Mouse (Mus musculus) liver, embryonic 11.5 days (tissue): ENCODE measurements around the gene Uso1. TPM values are rescaled to one million over a fixed set of nuclear protein-coding genes. Genes with fewer than 3 reads are reported as not detected.

Source experiments
- ATAC-seq: fragments of 200-750 bp; cut with Nextera tagmentation; replicated peaks from 2 replicates; pipeline ENCODE4 v1.8.0; 2017; ENCODE audit warnings: moderate number of reproducible peaks, mild to moderate bottlenecking, moderate TSS enrichment, moderate library complexity; ENCODE audit not compliant: low FRiP score
- DNase-seq: peaks from one replicate; pipeline ENCODE4 v3.0.0-alpha.2; 2017; ENCODE audit warnings: low spot score
- H3K27ac ChIP-seq: fragments of 300-500 bp; sonication (generic); 2 replicates; pipeline ENCODE4 v1.5.1; 2014; ENCODE audit warnings: mild to moderate bottlenecking, low read depth, low read length, control low read depth
- H3K27me3 ChIP-seq: fragments of 300-500 bp; sonication (generic); replicated peaks from 2 replicates; pipeline ENCODE4 v1.6.1; 2014; ENCODE audit warnings: low read length, mixed read lengths; ENCODE audit not compliant: control insufficient read depth, insufficient read depth
- H3K36me3 ChIP-seq: fragments of 300-500 bp; sonication (generic); 2 replicates; pipeline ENCODE4 v1.6.1; 2014; ENCODE audit warnings: mild to moderate bottlenecking, low read length, moderate library complexity, mixed read lengths; ENCODE audit not compliant: control insufficient read depth, insufficient read depth
- H3K4me1 ChIP-seq: fragments of 300-500 bp; sonication (generic); replicated peaks from 2 replicates; pipeline ENCODE4 v1.6.1; 2014; ENCODE audit warnings: low read length, mixed read lengths; ENCODE audit not compliant: control insufficient read depth, insufficient read depth
- H3K4me2 ChIP-seq: fragments of 300-500 bp; sonication (generic); 2 replicates; pipeline ENCODE4 v1.6.1; 2014; ENCODE audit warnings: mild to moderate bottlenecking, control low read depth, moderate library complexity
- H3K4me3 ChIP-seq: fragments of 300-500 bp; sonication (generic); 2 replicates; pipeline ENCODE4 v1.5.1; 2014; ENCODE audit warnings: low read depth, low read length, control low read depth
- H3K9ac ChIP-seq: fragments of 300-500 bp; sonication (generic); 2 replicates; pipeline ENCODE4 v1.6.1; 2014; ENCODE audit warnings: low read depth, low read length, control low read depth
- H3K9me3 ChIP-seq: fragments of 300-500 bp; sonication (generic); 2 replicates; pipeline ENCODE4 v1.6.1; 2016; ENCODE audit warnings: low read length, inconsistent platforms, mixed read lengths; ENCODE audit not compliant: control insufficient read depth
- whole genome bisulfite sequencing: fragments of 180-500 bp; shearing (Covaris S2); extraction: QIAGEN DNeasy Blood & Tissue Kit; methylation state at CpG from one replicate; pipeline ENCODE4 v1.1.7; 2014; 5-methylcytosine and 5-hydroxymethylcytosine counted together
- polyA plus RNA-seq: library from polyadenylated mRNA; unstranded; fragments of >200 nt; fragmentation: Nextera tagmentation; extraction: Ambion mirVana; gene quantifications from 2 replicates; pipeline ENCODE4 v1.2.1, GENCODE M21; 2014

Uso1 gene
- polyA plus RNA-seq, 1 experiment from 2014 or later = 26.9 TPM

DNA sequence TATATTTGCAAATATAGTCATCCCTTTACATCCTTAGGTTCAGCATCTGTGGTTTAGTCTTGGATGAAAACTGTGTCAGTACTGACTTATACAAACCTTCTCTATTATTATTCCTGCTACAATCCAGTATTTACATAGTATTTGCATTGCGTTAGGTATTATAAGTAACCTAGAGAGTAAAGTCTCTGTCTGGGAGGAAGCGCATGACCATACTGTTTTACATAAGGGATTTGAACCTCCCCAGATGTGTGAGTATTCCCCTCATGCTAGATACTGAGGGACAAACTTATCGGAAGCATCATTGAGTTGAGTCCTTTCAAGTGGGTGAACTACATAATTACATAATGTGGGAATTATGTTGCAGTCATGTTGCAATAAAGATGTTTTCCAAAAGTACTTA, 91.8 kb downstream of the Uso1 start:
- ATAC-seq = no peak
- no peak overlapping the region for H3K9ac ChIP-seq
- no peaks in the 10 kb centered on the region for H3K4me1 ChIP-seq
- DNase-seq = no peak
- no peaks in the 10 kb centered on the region for H3K36me3 ChIP-seq
- H3K27ac ChIP-seq = no peak overlapping the region
- no peaks in the 10 kb centered on the region for H3K9me3 ChIP-seq
- WGBS = 90% methylated on average over 3 of the region's 3 CpGs
- no peak overlapping the region for H3K4me3 ChIP-seq
- no peak overlapping the region for H3K4me2 ChIP-seq
- H3K27me3 ChIP-seq = peaks cover 3% of the 10 kb centered on the region; the same call in 1 of the 2 replicates

DNA sequence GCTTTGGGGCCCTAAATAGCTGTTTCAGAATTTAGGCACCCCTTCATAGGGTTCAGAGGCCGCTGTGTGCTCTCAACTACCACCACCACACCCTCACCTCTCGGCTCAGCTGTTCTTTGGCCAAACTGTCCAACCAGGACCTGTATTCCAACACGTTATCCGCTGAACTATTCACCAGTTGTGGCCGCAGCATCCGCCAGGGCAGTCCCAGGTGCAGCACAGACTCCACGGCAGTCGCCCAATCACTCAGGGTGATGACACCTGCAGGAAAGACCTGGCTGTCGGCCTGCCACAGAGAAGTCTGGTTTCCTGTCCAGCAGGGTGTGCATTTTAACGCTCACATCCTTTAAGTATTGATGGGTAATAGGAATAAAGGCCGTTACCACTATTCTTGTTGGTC, 92.6 kb downstream of the Uso1 start:
- Histone ChIP-seq H3K27ac (no peak overlapping the region), H3K36me3 (no peaks in the 10 kb centered on the region), H3K4me3 (no peak overlapping the region), H3K4me2 (no peak overlapping the region), H3K9me3 (no peaks in the 10 kb centered on the region), H3K27me3 (peaks cover 3% of the 10 kb centered on the region; the same call in 1 of the 2 replicates), H3K4me1 (no peaks in the 10 kb centered on the region), H3K9ac (no peak overlapping the region)
- no peak for ATAC-seq
- DNase-seq = no peak
- WGBS = 78% methylated on average over 11 of the region's 11 CpGs

DNA sequence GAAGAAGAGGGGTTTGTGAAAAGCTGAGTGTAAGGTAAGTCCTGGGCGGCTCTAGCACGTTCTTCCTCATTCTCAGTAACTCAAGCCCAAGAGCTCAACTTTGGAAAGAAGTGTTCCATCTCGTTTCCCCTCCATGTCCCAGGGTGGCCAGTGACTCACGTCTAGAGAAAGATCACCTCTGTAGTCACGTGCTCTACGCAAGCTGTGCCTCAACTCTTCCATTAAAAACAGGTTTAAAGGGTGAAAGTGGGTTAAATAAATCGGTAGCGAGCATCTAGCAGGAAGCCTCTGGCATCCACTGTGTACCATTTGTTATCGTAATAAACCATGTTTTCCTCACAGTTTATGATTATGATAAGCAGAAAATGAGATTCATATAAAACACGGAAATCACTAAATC, 94.1 kb downstream of the Uso1 start:
- ATAC-seq (no peak), DNase-seq (no peak)
- Histone ChIP-seq H3K4me1 (no peaks in the 10 kb centered on the region), H3K36me3 (no peaks in the 10 kb centered on the region), H3K27me3 (peaks cover 6% of the 10 kb centered on the region; the same call in 1 of the 2 replicates), H3K4me3 (no peak overlapping the region), H3K27ac (no peak overlapping the region), H3K4me2 (no peak overlapping the region), H3K9me3 (no peaks in the 10 kb centered on the region), H3K9ac (no peak overlapping the region)
- 73% methylated on average over 10 of the region's 10 CpGs for WGBS

DNA sequence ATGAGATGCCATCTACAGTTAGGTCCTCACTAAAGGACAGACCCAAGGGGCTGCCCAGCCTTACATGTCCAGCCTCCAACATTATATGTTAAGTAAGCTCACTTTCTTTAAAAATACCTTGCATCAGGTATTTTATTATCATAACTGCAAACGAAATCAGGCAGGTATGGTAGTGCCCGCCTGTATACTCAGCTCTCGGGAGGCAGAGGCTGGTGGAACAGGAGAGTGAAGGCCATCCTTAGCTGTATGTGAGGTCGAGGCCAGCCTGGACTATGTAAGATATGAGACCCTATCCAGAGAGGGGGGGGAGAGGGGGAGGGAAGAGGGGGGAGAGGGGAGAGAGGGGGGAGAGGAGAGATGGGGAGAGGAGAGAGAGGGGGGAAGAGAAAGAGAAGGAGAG, 95.6 kb downstream of the Uso1 start:
- DNase-seq (no peak), ATAC-seq (no peak)
- Histone ChIP-seq H3K27ac (no peak overlapping the region), H3K4me2 (no peak overlapping the region), H3K4me1 (no peaks in the 10 kb centered on the region), H3K36me3 (no peaks in the 10 kb centered on the region), H3K9ac (no peak overlapping the region), H3K4me3 (no peak overlapping the region), H3K9me3 (no peaks in the 10 kb centered on the region), H3K27me3 (peaks cover 9% of the 10 kb centered on the region)
- 74% methylated on average over 4 of the region's 4 CpGs for WGBS

DNA sequence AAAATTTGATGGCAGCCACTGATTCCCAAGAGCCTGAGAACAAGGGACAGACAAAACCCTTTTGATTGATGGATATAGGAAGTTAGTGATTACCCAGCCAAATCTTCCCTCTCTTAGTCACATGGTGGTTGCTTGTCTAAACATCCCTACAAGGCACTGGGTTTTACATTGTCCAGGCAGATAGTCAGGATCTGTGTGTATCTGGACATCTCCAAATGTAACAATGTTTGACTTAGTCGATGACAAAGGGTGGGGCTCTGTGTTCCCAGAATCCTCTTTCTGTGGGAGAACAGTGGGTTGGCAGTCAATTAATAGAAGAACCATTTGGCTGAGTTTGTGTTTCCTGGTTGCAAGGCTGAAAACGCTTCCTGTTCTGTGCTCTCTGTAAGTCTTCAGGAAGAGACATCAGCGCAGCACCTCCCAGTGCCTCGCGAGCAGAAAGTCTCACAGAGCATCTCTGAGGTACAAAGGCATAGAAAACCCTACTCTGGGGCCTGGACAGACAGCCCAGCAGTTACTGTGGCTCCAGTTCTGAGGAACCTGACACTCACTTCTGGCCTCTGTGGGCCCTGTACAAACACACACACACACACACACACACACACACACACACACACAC, 97.3 kb downstream of the Uso1 start:
- H3K4me1 ChIP-seq = no peaks in the 10 kb centered on the region
- H3K4me3 ChIP-seq = no peak overlapping the region
- H3K36me3 ChIP-seq = no peaks in the 10 kb centered on the region
- H3K27ac ChIP-seq = no peak overlapping the region
- no peak overlapping the region for H3K9ac ChIP-seq
- DNase-seq = no peak
- no peak overlapping the region for H3K4me2 ChIP-seq
- ATAC-seq = no peak
- peaks cover 9% of the 10 kb centered on the region for H3K27me3 ChIP-seq
- no peaks in the 10 kb centered on the region for H3K9me3 ChIP-seq
- 35% methylated on average over 5 of the region's 5 CpGs for WGBS

DNA sequence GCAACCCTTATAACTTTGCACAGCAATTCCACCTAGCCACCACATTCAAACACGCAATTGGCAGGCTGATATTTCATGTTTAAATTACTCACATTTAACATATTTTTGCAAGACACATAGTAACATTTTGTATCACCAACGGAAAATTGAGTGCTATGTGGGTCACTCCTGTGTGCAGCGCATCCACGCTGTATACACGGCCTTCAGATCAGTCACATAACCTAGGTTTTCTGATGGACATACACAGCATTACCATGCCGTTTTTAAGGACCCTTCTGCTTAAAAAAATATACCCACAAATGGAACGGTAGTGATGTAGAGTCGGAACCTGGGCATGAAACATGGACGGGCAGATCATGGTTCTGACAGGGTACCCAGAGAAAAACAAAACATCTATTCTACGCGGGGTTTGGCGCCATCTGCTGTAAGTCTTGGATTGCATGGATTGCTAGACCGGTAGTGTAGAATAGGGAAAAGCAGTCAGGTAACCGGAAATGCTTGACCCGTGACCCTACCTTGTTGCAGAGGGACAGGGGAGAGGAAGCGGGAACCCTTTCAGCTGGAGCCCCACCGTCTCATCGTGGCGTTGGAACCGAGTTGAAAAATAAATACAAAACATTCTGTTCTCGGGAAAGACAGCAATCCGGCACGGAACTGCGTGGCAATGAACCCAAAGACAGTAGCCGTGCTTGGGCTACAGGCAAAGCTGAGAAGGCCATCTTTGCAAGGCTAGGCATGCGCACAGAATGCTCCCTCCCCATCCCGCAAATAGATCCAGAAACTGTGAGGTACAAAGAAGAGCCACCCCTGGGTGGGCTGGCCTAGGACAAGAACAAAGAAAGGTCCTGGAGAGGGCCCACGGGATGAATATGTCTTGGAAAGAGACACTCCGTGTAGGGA, 101.8 kb downstream of the Uso1 start:
- DNase-seq = peak; percentile 54
- ATAC-seq = no peak
- H3K4me1 ChIP-seq = no peaks in the 10 kb centered on the region
- peaks cover 9% of the 10 kb centered on the region for H3K27me3 ChIP-seq
- no peaks in the 10 kb centered on the region for H3K36me3 ChIP-seq
- H3K9ac ChIP-seq = no peak overlapping the region
- no peak overlapping the region for H3K4me3 ChIP-seq
- H3K4me2 ChIP-seq = peak overlapping the region; percentile 4; the same call in 1 of the 2 replicates
- 42% methylated on average over 29 of the region's 29 CpGs for WGBS
- no peak overlapping the region for H3K27ac ChIP-seq
- H3K9me3 ChIP-seq = no peaks in the 10 kb centered on the region

DNA sequence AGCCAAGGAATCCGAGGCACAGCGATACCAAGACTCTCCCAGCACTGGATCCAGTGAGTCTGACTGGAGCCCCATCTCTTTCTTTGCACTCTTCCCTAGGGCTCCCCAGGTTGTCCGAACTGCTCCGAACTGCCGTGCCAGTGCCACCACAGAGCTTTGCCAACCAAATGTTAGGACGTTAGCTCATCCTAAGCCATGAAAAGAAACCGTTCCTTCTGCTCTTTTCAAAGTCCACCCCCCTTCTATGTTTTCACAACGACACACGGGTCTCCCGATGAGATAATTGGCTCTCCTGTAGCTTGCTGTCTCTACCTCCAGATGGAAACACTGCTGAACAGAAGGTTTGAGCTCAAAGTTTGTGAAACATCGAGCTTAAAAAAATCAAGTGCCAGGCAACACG, 103.0 kb downstream of the Uso1 start:
- H3K4me2 ChIP-seq = no peak overlapping the region
- 88% methylated on average over 12 of the region's 12 CpGs for WGBS
- H3K4me1 ChIP-seq = no peaks in the 10 kb centered on the region
- DNase-seq (no peak), ATAC-seq (no peak)
- no peak overlapping the region for H3K4me3 ChIP-seq
- no peaks in the 10 kb centered on the region for H3K9me3 ChIP-seq
- peaks cover 11% of the 10 kb centered on the region for H3K27me3 ChIP-seq
- H3K9ac ChIP-seq = no peak overlapping the region
- H3K27ac ChIP-seq = no peak overlapping the region
- H3K36me3 ChIP-seq = no peaks in the 10 kb centered on the region

DNA sequence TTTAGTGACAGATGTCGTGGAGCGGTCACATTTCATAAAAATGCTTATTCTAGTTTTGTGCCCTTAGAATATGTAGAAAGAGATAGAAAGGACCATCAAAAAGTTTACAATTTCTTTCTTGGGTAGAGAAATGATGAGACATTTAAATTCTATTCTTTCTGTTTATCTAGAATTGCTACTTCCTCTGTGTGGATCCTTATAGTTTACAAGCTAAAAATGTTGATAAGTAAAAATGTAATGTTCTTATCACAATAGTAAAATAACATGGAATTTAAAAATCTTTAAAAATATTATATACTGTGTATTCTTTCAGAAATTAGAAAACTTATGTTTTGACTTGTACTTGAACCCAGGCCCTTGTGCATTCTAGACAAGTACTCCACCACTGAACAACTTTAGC, 107.2 kb downstream of the Uso1 start:
- no peak overlapping the region for H3K4me2 ChIP-seq
- no peak for DNase-seq
- no peaks in the 10 kb centered on the region for H3K36me3 ChIP-seq
- H3K4me1 ChIP-seq = no peaks in the 10 kb centered on the region
- WGBS = 87% methylated on average over 2 of the region's 2 CpGs
- H3K9me3 ChIP-seq = no peaks in the 10 kb centered on the region
- no peak for ATAC-seq
- no peak overlapping the region for H3K9ac ChIP-seq
- no peak overlapping the region for H3K27ac ChIP-seq
- peaks cover 10% of the 10 kb centered on the region for H3K27me3 ChIP-seq
- H3K4me3 ChIP-seq = no peak overlapping the region

DNA sequence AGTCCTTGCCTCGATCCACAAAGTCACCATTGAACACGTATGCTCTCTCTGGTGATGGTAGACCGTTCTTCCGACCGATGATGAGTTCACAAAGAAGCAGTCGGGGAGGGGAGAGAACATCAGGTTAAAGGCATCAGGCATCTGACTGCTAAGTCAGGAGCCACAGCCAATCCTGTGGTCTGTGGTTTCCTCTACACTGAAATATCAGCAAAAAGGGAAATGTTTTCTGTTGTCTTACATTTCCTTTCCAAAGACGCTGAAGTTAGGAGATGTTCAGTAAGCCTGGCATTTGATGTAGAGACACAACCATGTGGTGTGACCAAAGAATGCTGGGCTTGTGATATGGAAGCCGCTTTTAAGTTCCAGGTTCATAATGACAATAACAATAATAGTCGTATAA, 107.7 kb downstream of the Uso1 start:
- no peak overlapping the region for H3K4me3 ChIP-seq
- WGBS = 43% methylated on average over 9 of the region's 9 CpGs
- H3K27me3 ChIP-seq = peaks cover 10% of the 10 kb centered on the region
- H3K9me3 ChIP-seq = no peaks in the 10 kb centered on the region
- no peak for DNase-seq
- ATAC-seq = no peak
- H3K4me1 ChIP-seq = no peaks in the 10 kb centered on the region
- H3K36me3 ChIP-seq = no peaks in the 10 kb centered on the region
- H3K4me2 ChIP-seq = no peak overlapping the region
- no peak overlapping the region for H3K9ac ChIP-seq
- H3K27ac ChIP-seq = no peak overlapping the region
